Mouse (Mus musculus) forebrain, embryonic 12.5 days (tissue): ENCODE results near the gene Rangap1. TPM values are rescaled to one million over a fixed set of nuclear protein-coding genes. Genes with fewer than 3 reads are reported as not detected.
"Not testable (repeated sequence)": the region's sequence is repeated elsewhere in the genome, so short reads cannot be mapped to it uniquely, and the experiment has no call there.

Experiments used
- ATAC-seq: fragments of 200-750 bp; cut with Nextera tagmentation; 2 replicates; pipeline ENCODE4 v1.8.0; 2017; ENCODE audit warnings: moderate TSS enrichment; ENCODE audit not compliant: low FRiP score
- H3K27ac ChIP-seq: fragments of 300-500 bp; sonication (generic); 2 replicates; pipeline ENCODE4 v1.5.1; 2016; ENCODE audit warnings: mild to moderate bottlenecking
- H3K27me3 ChIP-seq: fragments of 300-500 bp; sonication (generic); 2 replicates; pipeline ENCODE4 v1.6.1; 2016; ENCODE audit warnings: mild to moderate bottlenecking
- H3K36me3 ChIP-seq: fragments of 300-500 bp; sonication (generic); replicated peaks from 2 replicates; pipeline ENCODE4 v1.6.1; 2016; ENCODE audit warnings: mild to moderate bottlenecking
- H3K4me1 ChIP-seq: fragments of 300-500 bp; sonication (generic); 2 replicates; pipeline ENCODE4 v1.6.1; 2016
- H3K4me2 ChIP-seq: fragments of 300-500 bp; sonication (generic); 2 replicates; pipeline ENCODE4 v1.6.1; 2016; ENCODE audit warnings: mild to moderate bottlenecking, moderate library complexity
- H3K4me3 ChIP-seq: fragments of 300-500 bp; sonication (generic); replicated peaks from 2 replicates; pipeline ENCODE4 v1.5.1; 2016; ENCODE audit warnings: mild to moderate bottlenecking
- H3K9ac ChIP-seq: fragments of 300-500 bp; sonication (generic); 2 replicates; pipeline ENCODE4 v1.6.1; 2016; ENCODE audit warnings: mild to moderate bottlenecking
- H3K9me3 ChIP-seq: fragments of 300-500 bp; sonication (generic); 2 replicates; pipeline ENCODE4 v1.6.1; 2016
- WGBS: fragments of 180-500 bp; shearing (Covaris S2); methylation state at CpG from one replicate; pipeline ENCODE4 v1.1.7; 2016; 5-methylcytosine and 5-hydroxymethylcytosine counted together
- polyA plus RNA-seq: library from polyadenylated mRNA; unstranded; fragments of >200 nt; fragmentation: Nextera tagmentation; extraction: Ambion mirVana; gene quantifications from 2 replicates; pipeline ENCODE4 v1.2.1, GENCODE M21; 2016

Rangap1 gene
- polyA plus RNA-seq, 1 experiment from 2014 or later: 166 TPM

- no peaks in the 10 kb centered on the region for H3K27me3 ChIP-seq
- no peaks in the 10 kb centered on the region for H3K4me1 ChIP-seq
- no peak for ATAC-seq
- H3K4me3 ChIP-seq: no peak overlapping the region
- no peak overlapping the region for H3K27ac ChIP-seq
- H3K9me3 ChIP-seq: no peaks in the 10 kb centered on the region
- WGBS: 86% methylated on average over 6 of the region's 6 CpGs
- no peak overlapping the region for H3K4me2 ChIP-seq
- no peak overlapping the region for H3K9ac ChIP-seq
- peaks cover 19% of the 10 kb centered on the region for H3K36me3 ChIP-seq
Measured at GRCm38 (mm10) chr15:81764573-81764972, 19.2 kb upstream of the Rangap1 start.

GRCm38 (mm10) chr15:81761959-81762358 is 16.6 kb upstream of the Rangap1 start:
- Histone ChIP-seq H3K4me2 (no peak overlapping the region), H3K9me3 (no peaks in the 10 kb centered on the region), H3K27me3 (no peaks in the 10 kb centered on the region), H3K9ac (no peak overlapping the region), H3K4me3 (no peak overlapping the region), H3K4me1 (no peaks in the 10 kb centered on the region), H3K36me3 (no peaks in the 10 kb centered on the region; the same call in 1 of the 2 replicates), H3K27ac (no peak overlapping the region)
- ATAC-seq: no peak
- WGBS: 92% methylated on average over 3 of the region's 3 CpGs

DNA sequence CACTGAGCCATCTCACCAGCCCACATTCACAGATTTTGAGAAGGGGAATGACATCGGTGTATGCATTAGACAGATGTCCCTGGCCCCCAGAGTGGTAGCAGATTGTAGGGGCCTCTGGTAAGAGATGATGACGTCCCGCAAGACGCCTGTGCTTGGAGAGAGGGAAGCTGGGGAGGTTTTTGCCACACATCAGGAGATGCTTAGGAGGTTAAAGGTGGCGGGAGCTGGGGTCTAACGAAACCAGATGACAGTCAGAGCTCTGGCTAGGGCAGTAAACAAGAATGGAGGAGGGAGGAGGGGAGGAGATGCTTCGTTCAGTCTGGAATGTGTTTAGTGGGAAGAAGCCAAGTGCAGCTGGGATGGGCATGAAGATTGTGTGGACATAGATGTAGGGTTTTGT is 16.1 kb upstream of the Rangap1 start:
- H3K27ac ChIP-seq: no peak overlapping the region
- no peaks in the 10 kb centered on the region for H3K9me3 ChIP-seq
- 91% methylated on average over 7 of the region's 7 CpGs for WGBS
- no peak overlapping the region for H3K4me3 ChIP-seq
- no peaks in the 10 kb centered on the region; the same call in 1 of the 2 replicates for H3K36me3 ChIP-seq
- H3K4me1 ChIP-seq: no peaks in the 10 kb centered on the region
- no peaks in the 10 kb centered on the region for H3K27me3 ChIP-seq
- H3K4me2 ChIP-seq: no peak overlapping the region
- H3K9ac ChIP-seq: no peak overlapping the region
- ATAC-seq: no peak

DNA sequence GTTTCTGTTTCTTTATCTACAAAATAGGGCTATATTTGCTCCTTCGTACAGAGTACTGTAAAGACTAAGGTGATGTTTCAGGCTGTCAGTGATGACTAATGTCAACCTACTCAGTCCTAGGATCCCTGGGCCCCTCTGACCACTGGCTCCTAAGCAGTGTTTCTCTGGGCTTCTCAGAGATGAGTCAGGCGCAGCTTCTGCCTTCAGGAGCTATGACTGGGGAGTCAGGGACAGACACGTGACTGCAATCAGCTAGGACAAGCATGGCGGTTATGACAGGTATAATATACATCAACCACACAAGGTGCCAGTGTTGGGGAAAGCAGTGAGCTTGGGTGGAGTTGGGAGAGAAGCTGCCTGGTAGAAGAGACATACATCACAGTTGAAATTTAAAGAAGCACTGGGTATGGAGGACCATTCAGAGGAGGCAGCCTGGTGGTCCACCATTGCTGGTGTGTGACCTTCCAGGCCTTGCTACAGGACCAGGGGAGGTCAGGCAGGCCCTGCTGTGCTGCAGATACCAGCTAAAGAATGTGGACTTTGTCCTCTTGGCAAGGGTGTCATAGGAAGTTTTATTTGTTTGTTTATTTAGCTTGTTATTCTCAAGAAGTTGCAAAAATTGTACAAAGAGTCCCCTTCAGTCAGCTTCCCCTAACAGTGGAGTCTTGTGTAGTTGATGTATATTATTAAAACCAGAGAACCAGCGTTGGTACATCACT is 15.2 kb upstream of the Rangap1 start:
- no peak overlapping the region for H3K4me2 ChIP-seq
- WGBS: 91% methylated on average over 5 of the region's 5 CpGs
- H3K9ac ChIP-seq: no peak overlapping the region
- no peaks in the 10 kb centered on the region for H3K4me1 ChIP-seq
- H3K4me3 ChIP-seq: no peak overlapping the region
- H3K27me3 ChIP-seq: no peaks in the 10 kb centered on the region
- H3K36me3 ChIP-seq: peaks cover 5% of the 10 kb centered on the region
- ATAC-seq: no peak
- H3K27ac ChIP-seq: no peak overlapping the region
- no peaks in the 10 kb centered on the region for H3K9me3 ChIP-seq

DNA sequence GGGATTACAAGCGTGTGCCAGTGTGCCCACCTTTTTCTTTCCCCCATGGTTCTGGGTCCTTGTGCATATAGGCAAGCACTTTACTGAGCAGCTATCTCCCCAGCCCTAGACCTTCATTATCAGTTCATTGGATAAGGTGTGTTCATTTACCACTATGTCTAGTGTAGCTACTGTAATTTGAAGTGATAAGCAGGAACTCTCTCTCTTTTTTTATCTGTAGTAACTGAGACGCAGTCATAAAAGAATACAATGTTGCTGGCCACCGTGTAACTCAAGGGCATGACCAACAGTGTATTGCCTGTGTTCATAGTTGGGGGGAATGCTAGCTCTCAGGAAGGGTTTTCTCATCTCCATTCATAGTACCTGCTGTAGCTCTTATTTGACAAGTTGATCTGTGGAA is 14.2 kb upstream of the Rangap1 start:
- Histone ChIP-seq H3K9ac (no peak overlapping the region), H3K36me3 (peaks cover 12% of the 10 kb centered on the region)
- 96% methylated on average over 3 of the region's 3 CpGs for WGBS

GRCm38 (mm10) chr15:81758701-81759100 is 13.4 kb upstream of the Rangap1 start:
- Histone ChIP-seq H3K4me2 (no peak overlapping the region), H3K9ac (no peak overlapping the region), H3K9me3 (no peaks in the 10 kb centered on the region), H3K27ac (no peak overlapping the region), H3K4me3 (no peak overlapping the region), H3K36me3 (peaks cover 18% of the 10 kb centered on the region), H3K27me3 (no peaks in the 10 kb centered on the region), H3K4me1 (no peaks in the 10 kb centered on the region)
- 93% methylated on average over 5 of the region's 5 CpGs for WGBS
- no peak for ATAC-seq

More for the DNA sequence above, 14.2 kb upstream of the Rangap1 start:
- Histone ChIP-seq H3K27ac (no peak overlapping the region), H3K4me1 (no peaks in the 10 kb centered on the region), H3K4me2 (no peak overlapping the region), H3K9me3 (no peaks in the 10 kb centered on the region), H3K27me3 (no peaks in the 10 kb centered on the region), H3K4me3 (no peak overlapping the region)
- no peak for ATAC-seq

GRCm38 (mm10) chr15:81753669-81754068 is 8.3 kb upstream of the Rangap1 start:
- no peak overlapping the region for H3K4me2 ChIP-seq
- 92% methylated on average over 9 of the region's 9 CpGs for WGBS
- H3K4me3 ChIP-seq: no peak overlapping the region
- peaks cover 6% of the 10 kb centered on the region; the same call in 1 of the 2 replicates for H3K4me1 ChIP-seq
- no peaks in the 10 kb centered on the region for H3K9me3 ChIP-seq
- no peak overlapping the region for H3K9ac ChIP-seq
- no peak overlapping the region for H3K27ac ChIP-seq
- ATAC-seq: no peak
- peaks cover 27% of the 10 kb centered on the region for H3K36me3 ChIP-seq
- no peaks in the 10 kb centered on the region for H3K27me3 ChIP-seq

DNA sequence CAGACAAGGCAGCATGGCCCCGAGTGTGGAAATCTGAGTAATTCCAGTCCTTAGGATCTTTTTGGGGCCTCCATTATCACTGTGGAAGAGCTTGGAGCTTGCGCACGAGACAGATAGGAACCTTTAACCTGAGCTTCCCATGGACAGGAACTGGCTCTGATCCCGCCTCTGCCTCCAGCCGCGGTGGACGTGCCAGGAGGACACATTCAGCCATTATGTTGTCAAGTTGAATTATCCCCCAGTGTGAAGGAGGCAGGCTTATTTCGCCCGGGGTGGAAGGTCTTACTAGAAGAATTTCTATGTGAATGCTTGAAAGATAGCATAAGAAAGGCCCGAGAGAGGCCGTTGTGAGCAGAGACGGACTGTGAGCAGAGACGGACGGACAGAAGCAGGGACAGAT is 4.4 kb upstream of the Rangap1 start:
- peaks cover 14% of the 10 kb centered on the region for H3K36me3 ChIP-seq
- WGBS: 85% methylated on average over 14 of the region's 14 CpGs
- ATAC-seq: no peak
- no peaks in the 10 kb centered on the region for H3K9me3 ChIP-seq
- H3K4me2 ChIP-seq: no peak overlapping the region
- no peak overlapping the region for H3K4me3 ChIP-seq
- no peak overlapping the region for H3K27ac ChIP-seq
- peaks cover 16% of the 10 kb centered on the region for H3K4me1 ChIP-seq
- H3K9ac ChIP-seq: no peak overlapping the region
- no peaks in the 10 kb centered on the region for H3K27me3 ChIP-seq

DNA sequence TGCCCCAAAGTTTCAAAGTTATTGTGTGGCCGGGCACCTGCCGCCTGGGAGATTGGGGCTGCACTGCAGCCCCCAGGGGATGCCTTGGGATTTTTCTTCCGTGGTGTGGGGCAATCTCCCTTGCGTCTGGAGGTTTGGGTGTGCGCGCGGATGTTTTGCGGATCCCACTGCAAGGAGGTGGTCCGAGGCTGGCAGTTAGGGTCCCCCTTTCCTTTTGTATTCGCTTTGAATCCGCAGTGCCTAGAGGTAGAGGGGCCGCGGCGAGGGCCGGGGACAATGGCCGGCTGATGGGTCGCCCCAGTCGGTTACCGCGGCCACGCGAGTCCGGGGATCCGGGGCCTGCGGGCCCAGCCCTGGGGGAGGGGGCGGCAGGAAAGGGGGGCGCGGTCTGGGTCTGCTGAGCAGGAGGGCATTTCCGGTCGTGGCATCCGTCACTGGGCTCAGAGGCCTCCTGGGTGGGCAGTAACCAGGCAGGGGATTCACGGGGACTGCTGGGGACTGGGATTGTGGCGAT is 328 bp upstream of the Rangap1 start:
- Histone ChIP-seq H3K4me3 (peak overlapping the region; percentile 77), H3K27me3 (no peaks in the 10 kb centered on the region), H3K27ac (peak overlapping the region; percentile 92), H3K9ac (peak overlapping the region; percentile 95), H3K9me3 (no peaks in the 10 kb centered on the region), H3K4me2 (peak overlapping the region; percentile 79), H3K4me1 (peaks cover 22% of the 10 kb centered on the region), H3K36me3 (no peaks in the 10 kb centered on the region)
- 0% methylated on average over 33 of the region's 33 CpGs for WGBS
- ATAC-seq: peak; percentile 81

DNA sequence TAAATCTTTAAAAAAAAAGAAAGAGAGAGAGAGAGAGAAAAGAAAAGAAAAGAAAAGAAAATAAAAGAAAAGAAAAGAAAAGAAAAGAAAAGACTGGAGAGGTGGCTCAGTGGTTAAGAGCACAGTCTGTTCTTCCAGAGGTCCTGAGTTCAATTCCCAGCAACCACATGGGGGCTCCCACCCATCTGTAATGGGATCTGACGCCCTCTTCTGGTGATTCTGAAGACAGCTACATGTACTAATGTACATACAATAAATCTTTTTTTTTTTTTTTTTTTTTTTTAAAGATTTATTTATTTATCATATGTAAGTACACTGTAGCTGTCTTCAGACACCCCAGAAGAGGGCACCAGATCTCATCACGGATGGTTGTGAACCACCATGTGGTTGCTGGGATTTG is 3.0 kb downstream of the Rangap1 start:
- 55% methylated on average over 2 of the region's 2 CpGs for WGBS
- peaks cover 16% of the 10 kb centered on the region for H3K4me1 ChIP-seq
- H3K36me3 ChIP-seq, H3K27me3 ChIP-seq, H3K9ac ChIP-seq, H3K4me3 ChIP-seq, H3K9me3 ChIP-seq, H3K27ac ChIP-seq, H3K4me2 ChIP-seq, ATAC-seq: not testable (repeated sequence)

GRCm38 (mm10) chr15:81739924-81740323 is 5.4 kb downstream of the Rangap1 start:
- Histone ChIP-seq H3K9ac (no peak overlapping the region), H3K4me1 (peaks cover 6% of the 10 kb centered on the region), H3K27ac (no peak overlapping the region), H3K4me3 (no peak overlapping the region), H3K9me3 (no peaks in the 10 kb centered on the region), H3K27me3 (no peaks in the 10 kb centered on the region), H3K4me2 (no peak overlapping the region), H3K36me3 (no peaks in the 10 kb centered on the region)
- ATAC-seq: no peak
- 9% methylated on average over 2 of the region's 2 CpGs for WGBS

DNA sequence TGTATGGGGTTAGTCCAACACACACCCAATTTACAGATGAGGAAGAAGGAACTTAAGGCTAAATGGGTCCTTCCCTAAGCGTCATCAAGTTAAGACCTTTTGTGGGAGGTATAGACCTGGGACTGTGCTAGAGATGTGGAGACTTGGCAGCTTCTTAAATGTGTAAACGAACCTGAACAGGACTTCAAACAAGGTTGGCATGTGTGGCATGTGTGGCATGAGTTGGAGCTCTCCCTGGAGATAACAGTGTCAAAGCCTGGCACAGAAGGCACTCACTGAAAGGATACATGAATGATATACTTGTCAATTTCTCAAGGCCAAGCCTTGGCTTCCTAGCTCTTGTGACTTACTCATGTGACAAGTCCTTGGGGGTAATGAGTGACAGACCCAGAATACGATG is 6.0 kb downstream of the Rangap1 start:
- H3K27me3 ChIP-seq: no peaks in the 10 kb centered on the region
- H3K4me2 ChIP-seq: no peak overlapping the region
- H3K36me3 ChIP-seq: no peaks in the 10 kb centered on the region
- 84% methylated on average over 3 of the region's 3 CpGs for WGBS
- no peak for ATAC-seq
- H3K9me3 ChIP-seq: no peaks in the 10 kb centered on the region
- H3K27ac ChIP-seq: no peak overlapping the region
- no peak overlapping the region for H3K9ac ChIP-seq
- peaks cover 3% of the 10 kb centered on the region for H3K4me1 ChIP-seq
- no peak overlapping the region for H3K4me3 ChIP-seq

DNA sequence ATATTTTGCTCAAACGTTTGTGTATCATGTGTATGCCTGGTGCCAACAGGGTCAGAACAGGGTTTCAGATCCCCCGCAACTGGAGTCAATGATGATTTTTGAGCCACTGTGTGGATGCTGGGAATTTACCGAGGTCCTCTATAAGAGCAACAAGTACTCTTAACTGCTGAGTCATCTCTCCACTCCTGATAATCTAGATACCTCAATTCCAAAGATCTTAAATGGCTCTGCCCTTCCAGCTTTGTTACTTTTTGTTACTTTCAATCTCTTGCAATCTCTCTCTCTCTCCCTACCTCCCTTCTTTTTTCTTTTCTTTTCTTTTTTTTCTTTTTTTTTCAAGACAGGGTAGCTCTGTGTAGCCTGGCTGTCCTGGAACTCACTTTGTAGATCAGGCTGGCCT is 10.3 kb downstream of the Rangap1 start:
- 61% methylated on average over 3 of the region's 3 CpGs for WGBS

More for the DNA sequence above, 10.3 kb downstream of the Rangap1 start:
- no peaks in the 10 kb centered on the region for H3K9me3 ChIP-seq
- H3K4me2 ChIP-seq: no peak overlapping the region
- no peaks in the 10 kb centered on the region for H3K27me3 ChIP-seq
- no peak overlapping the region for H3K4me3 ChIP-seq
- ATAC-seq: no peak
- H3K4me1 ChIP-seq: no peaks in the 10 kb centered on the region
- no peak overlapping the region for H3K27ac ChIP-seq
- no peaks in the 10 kb centered on the region for H3K36me3 ChIP-seq
- H3K9ac ChIP-seq: no peak overlapping the region
